18 mouse cellular contexts compared by ENCODE assay signal in the genomic region with DNA sequence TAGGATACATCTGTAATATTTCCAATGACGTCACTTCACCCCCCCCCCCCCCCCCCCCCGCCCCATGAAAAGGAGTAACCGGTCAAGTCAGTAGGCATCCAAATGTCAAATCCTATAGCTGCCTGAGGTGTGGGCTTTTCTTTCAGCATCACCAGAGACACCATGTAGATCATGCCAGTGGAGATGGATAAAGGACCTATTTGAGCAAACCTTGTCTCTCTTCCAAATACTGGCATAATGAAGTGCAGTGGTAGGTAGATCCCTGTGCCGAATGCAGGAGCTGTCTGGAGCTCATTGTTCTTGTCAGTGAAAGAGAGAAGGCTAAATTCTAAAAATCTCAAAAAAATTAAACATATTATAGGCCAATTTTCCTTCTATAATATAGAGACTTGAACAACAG.
A peak's percentile ranks its signal among the peaks of the same experiment; 100 is the strongest.
DNase-seq lines count a peak whose midpoint lies in the region; ATAC-seq and TF ChIP-seq lines count a peak whose summit lies in the region.
"Had no signal": no experiment of that assay in that cellular context is flagged by ENCODE, and none has a peak within 500 bp of the region (broad histone marks: within the 10 kb centered on the region; RNA-seq: fewer than 3 reads in every experiment).

No protein-coding gene starts in this region.

- peaks cover 7% of the 10 kb centered on the region; the same call in 1 of the 2 replicates for H3K36me3 ChIP-seq in forebrain, embryonic 12.5 days (replicated peaks)
- no peaks in the 10 kb centered on the region for H3K36me3 ChIP-seq in forebrain, postnatal 0 days (ENCODE audit: insufficient read depth)
- H3K36me3 ChIP-seq in lung, embryonic 15.5 days, result no peaks in the 10 kb centered on the region
- peaks cover 27% of the 10 kb centered on the region for H3K36me3 ChIP-seq in forebrain, embryonic 14.5 days (ENCODE audit: control insufficient read depth, insufficient read depth, low read length)

- peak; percentile 27; the same call in 1 of the 2 replicates for ATAC-seq in forebrain, embryonic 12.5 days (ENCODE audit: low FRiP score)
- ATAC-seq in forebrain, postnatal 0 days, result no peak
- ATAC-seq in lung, embryonic 15.5 days (ENCODE audit: borderline replicate concordance, extremely low read depth, low FRiP score, low TSS enrichment), result peak; percentile 14; the same call in 1 of the 2 replicates
- ATAC-seq in forebrain, embryonic 14.5 days, result peak; percentile 63; the same call in 1 of the 2 replicates
- ATAC-seq in frontal cortex, adult (ENCODE audit: low TSS enrichment), result no peak

- 36% methylated on average over 4 of the region's 4 CpGs for WGBS in forebrain, embryonic 12.5 days
- 6% methylated on average over 4 of the region's 4 CpGs for WGBS in forebrain, postnatal 0 days
- 63% methylated on average over 4 of the region's 4 CpGs for WGBS in lung, embryonic 15.5 days
- WGBS in forebrain, embryonic 14.5 days, result 7% methylated on average over 4 of the region's 4 CpGs

- no peaks in the 10 kb centered on the region for H3K27me3 ChIP-seq in forebrain, embryonic 12.5 days
- H3K27me3 ChIP-seq in forebrain, postnatal 0 days (ENCODE audit: insufficient read depth, low read length), result no peaks in the 10 kb centered on the region
- H3K27me3 ChIP-seq in lung, embryonic 15.5 days, result no peaks in the 10 kb centered on the region
- H3K27me3 ChIP-seq in forebrain, embryonic 14.5 days (replicated peaks; ENCODE audit: control insufficient read depth, insufficient read depth, low read length), result no peaks in the 10 kb centered on the region
- H3K27me3 ChIP-seq: embryonic facial prominence, embryonic 12.5 days had no signal

- H3K27ac ChIP-seq in forebrain, embryonic 12.5 days, result no peak overlapping the region
- no peak overlapping the region for H3K27ac ChIP-seq in forebrain, postnatal 0 days (ENCODE audit: low read depth, low read length)
- H3K27ac ChIP-seq in lung, embryonic 15.5 days, result no peak overlapping the region
- H3K27ac ChIP-seq in forebrain, embryonic 14.5 days (ENCODE audit: low read depth, low read length), result no peak overlapping the region
- H3K27ac ChIP-seq: embryonic facial prominence, embryonic 10.5 days; embryonic facial prominence, embryonic 12.5 days had no signal

- peaks cover 21% of the 10 kb centered on the region for H3K4me1 ChIP-seq in forebrain, embryonic 12.5 days
- no peaks in the 10 kb centered on the region for H3K4me1 ChIP-seq in forebrain, postnatal 0 days (ENCODE audit: insufficient read depth)
- peaks cover 11% of the 10 kb centered on the region for H3K4me1 ChIP-seq in lung, embryonic 15.5 days
- peaks cover 16% of the 10 kb centered on the region for H3K4me1 ChIP-seq in forebrain, embryonic 14.5 days (ENCODE audit: control insufficient read depth, insufficient read depth, low read length)
- H3K4me1 ChIP-seq: embryonic facial prominence, embryonic 12.5 days had no signal

- H3K9me3 ChIP-seq in forebrain, embryonic 12.5 days, result no peaks in the 10 kb centered on the region
- H3K9me3 ChIP-seq in forebrain, postnatal 0 days (ENCODE audit: low read length), result no peaks in the 10 kb centered on the region
- no peaks in the 10 kb centered on the region for H3K9me3 ChIP-seq in lung, embryonic 15.5 days
- no peaks in the 10 kb centered on the region for H3K9me3 ChIP-seq in forebrain, embryonic 14.5 days (replicated peaks; ENCODE audit: control insufficient read depth, low read length)
- H3K9me3 ChIP-seq: embryonic facial prominence, embryonic 10.5 days; embryonic facial prominence, embryonic 12.5 days had no signal

- no peak for TF ChIP-seq CTCF in forebrain, postnatal 0 days (IDR thresholded peaks at IDR 0.05; ENCODE audit: low read depth)
- no peak for TF ChIP-seq CTCF in brain, embryonic 14.5 days (IDR thresholded peaks at IDR 0.05; ENCODE audit: borderline replicate concordance, extremely low read depth, insufficient read depth, insufficient read length)

- no peak for TF ChIP-seq POLR2A in brain, embryonic 14.5 days (IDR thresholded peaks at IDR 0.05; ENCODE audit: borderline replicate concordance, extremely low read depth, insufficient read depth, insufficient read length, poor library complexity, severe bottlenecking)

- no peak overlapping the region for H3K4me2 ChIP-seq in forebrain, embryonic 12.5 days
- H3K4me2 ChIP-seq in forebrain, postnatal 0 days (ENCODE audit: low read depth), result no peak overlapping the region
- H3K4me2 ChIP-seq in lung, embryonic 15.5 days, result no peak overlapping the region
- H3K4me2 ChIP-seq in forebrain, embryonic 14.5 days (ENCODE audit: low read length), result no peak overlapping the region
- H3K4me2 ChIP-seq: embryonic facial prominence, embryonic 12.5 days had no signal

- no peak overlapping the region for H3K9ac ChIP-seq in forebrain, embryonic 12.5 days
- H3K9ac ChIP-seq in forebrain, postnatal 0 days, result no peak overlapping the region
- H3K9ac ChIP-seq in lung, embryonic 15.5 days, result no peak overlapping the region
- H3K9ac ChIP-seq in forebrain, embryonic 14.5 days (ENCODE audit: low read length), result no peak overlapping the region
- H3K9ac ChIP-seq: embryonic facial prominence, embryonic 12.5 days had no signal

- DNase-seq in forebrain, postnatal 0 days, result no peak
- no peak for DNase-seq in lung, postnatal 14 days
- DNase-seq in brain, embryonic 14.5 days (ENCODE audit: low read depth), result peak; percentile 72
- no peak for DNase-seq in forebrain, embryonic 14.5 days (ENCODE audit: low spot score)
- DNase-seq in kidney, postnatal 25 days, result no peak
- DNase-seq: adrenal gland, adult 2 months; adrenal gland, postnatal 10 days; adrenal gland, postnatal 25 days; cerebellum, adult 11-12 months; cerebellum, adult 2 months; cerebellum, adult 9-10 months; cerebellum, postnatal 10 days; cerebellum, postnatal 25 days had no signal

- H3K4me3 ChIP-seq in forebrain, embryonic 12.5 days (replicated peaks), result no peak overlapping the region
- H3K4me3 ChIP-seq in forebrain, postnatal 0 days (ENCODE audit: low read depth, low read length), result no peak overlapping the region
- H3K4me3 ChIP-seq in lung, embryonic 15.5 days, result no peak overlapping the region
- H3K4me3 ChIP-seq in forebrain, embryonic 14.5 days (ENCODE audit: low read depth, low read length), result no peak overlapping the region
- H3K4me3 ChIP-seq: embryonic facial prominence, embryonic 10.5 days; embryonic facial prominence, embryonic 12.5 days had no signal

Comparison
In these comparisons a context has a peak if more than half of its experiments do, and no peak if none do; other contexts are left out.
1. ATAC-seq: peak in forebrain, embryonic 12.5 days (single experiment), lung, embryonic 15.5 days (single experiment) and forebrain, embryonic 14.5 days (single experiment); none in forebrain, postnatal 0 days (single experiment) and frontal cortex, adult (single experiment).